Mouse (Mus musculus): ENCODE results near the gene Cdh23. TPM values are rescaled to one million over a fixed set of nuclear protein-coding genes. Genes with fewer than 3 reads are reported as not detected.
A peak's percentile ranks its signal among the peaks of the same experiment; 100 is the strongest.

Cdh23 gene
- total and polyA plus RNA-seq, 3 experiments: 4.7 to 7.7 (median 7.0) TPM

DNA sequence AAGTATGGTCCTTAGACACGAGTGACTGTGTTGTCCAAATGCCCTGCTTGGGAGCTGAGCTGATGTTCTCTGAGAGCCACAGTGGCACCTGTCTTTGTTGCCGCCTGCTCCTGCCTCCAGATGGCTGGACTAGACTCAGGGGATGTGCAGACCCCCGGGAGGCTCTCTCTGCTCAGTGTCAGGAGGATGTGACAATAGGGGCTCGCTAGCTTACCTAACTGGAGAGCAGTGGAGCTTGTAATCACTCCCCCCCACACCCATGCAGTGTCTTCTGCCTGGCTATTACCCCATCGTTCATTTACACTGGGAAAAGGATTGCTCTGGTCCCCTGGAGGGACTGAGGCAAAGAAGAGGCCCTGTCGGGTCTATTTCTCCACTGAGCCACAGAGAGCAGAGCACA, 265.7 kb downstream of the Cdh23 start:
- Histone ChIP-seq H3K9ac (ENCODE audit: low read depth, low read length) (no peak overlapping the region), H3K36me3 (ENCODE audit: control insufficient read depth, insufficient read depth, low read length) (no peaks in the 10 kb centered on the region), H3K4me3 (no peak overlapping the region), H3K27me3 (ENCODE audit: control insufficient read depth, insufficient read depth, low read length) (no peaks in the 10 kb centered on the region), H3K4me1 (ENCODE audit: control insufficient read depth, insufficient read depth, low read length) (no peaks in the 10 kb centered on the region), H3K27ac (no peak overlapping the region), H3K79me2 (replicated peaks; ENCODE audit: control insufficient read depth, insufficient read depth, low read length) (no peaks in the 10 kb centered on the region)
- intact Hi-C loops (cut with DNase I): no loop called here
- 62% methylated on average over 6 of the region's 6 CpGs for WGBS
- TF ChIP-seq CTCF (IDR thresholded peaks at IDR 0.05) (no peak), POLR2A (IDR thresholded peaks at IDR 0.05; ENCODE audit: insufficient read depth, low read depth, low read length) (no peak), EP300 (IDR thresholded peaks at IDR 0.05; ENCODE audit: insufficient read depth, low read depth, low read length) (no peak)
- no peak for DNase-seq

DNA sequence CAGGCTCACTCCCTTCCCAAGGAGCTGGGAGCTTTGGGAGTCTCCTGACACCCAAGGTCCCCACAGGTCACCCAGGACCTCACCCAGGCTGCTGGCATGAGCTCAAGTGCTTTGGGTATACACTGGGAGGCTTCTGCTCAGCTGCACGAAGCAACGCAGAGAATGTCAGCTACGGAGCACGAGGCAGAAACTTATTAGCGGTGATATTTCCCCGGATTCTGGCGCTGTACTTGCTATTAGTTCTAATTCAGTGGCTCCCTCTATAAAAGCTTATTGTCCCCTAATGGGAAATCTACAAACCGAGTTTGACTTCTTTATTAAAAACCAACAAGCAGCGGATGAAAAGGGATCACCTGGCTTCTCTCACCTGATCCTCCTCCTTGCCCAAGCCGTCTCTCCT, 266.3 kb downstream of the Cdh23 start:
- intact Hi-C loops (cut with DNase I): no loop called here
- no peak overlapping the region for H3K4me3 ChIP-seq
- H3K9ac ChIP-seq (ENCODE audit: low read depth, low read length): no peak overlapping the region
- no peak overlapping the region for H3K27ac ChIP-seq
- no peak for TF ChIP-seq EP300 (IDR thresholded peaks at IDR 0.05; ENCODE audit: insufficient read depth, low read depth, low read length)
- TF ChIP-seq CTCF (IDR thresholded peaks at IDR 0.05): no peak
- TF ChIP-seq POLR2A (IDR thresholded peaks at IDR 0.05; ENCODE audit: insufficient read depth, low read depth, low read length): no peak
- WGBS: 80% methylated on average over 10 of the region's 10 CpGs
- H3K79me2 ChIP-seq (replicated peaks; ENCODE audit: control insufficient read depth, insufficient read depth, low read length): no peaks in the 10 kb centered on the region
- no peaks in the 10 kb centered on the region for H3K27me3 ChIP-seq (ENCODE audit: control insufficient read depth, insufficient read depth, low read length)
- no peaks in the 10 kb centered on the region for H3K4me1 ChIP-seq (ENCODE audit: control insufficient read depth, insufficient read depth, low read length)
- DNase-seq: no peak
- no peaks in the 10 kb centered on the region for H3K36me3 ChIP-seq (ENCODE audit: control insufficient read depth, insufficient read depth, low read length)

DNA sequence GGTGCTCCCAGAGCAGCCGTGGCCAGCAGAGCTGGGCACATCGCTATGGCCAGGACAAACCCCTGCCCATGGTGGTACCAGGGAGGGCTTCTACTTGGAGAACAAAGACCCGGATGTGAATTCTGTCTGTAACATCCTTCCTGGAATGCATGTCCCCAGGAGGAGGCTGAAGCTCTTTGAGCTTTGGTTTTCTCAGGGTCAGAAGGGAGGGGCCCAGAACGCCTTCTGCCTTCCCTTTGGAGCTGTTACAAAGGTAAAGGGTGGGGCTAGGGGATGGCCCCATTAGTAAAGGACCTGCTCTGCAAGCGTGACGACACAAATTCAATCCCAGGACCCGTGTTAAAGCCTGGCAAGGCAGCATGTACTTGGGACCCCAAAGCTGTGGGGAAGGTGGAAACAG, 273.5 kb downstream of the Cdh23 start:
- Histone ChIP-seq H3K79me2 (replicated peaks; ENCODE audit: control insufficient read depth, insufficient read depth, low read length) (no peaks in the 10 kb centered on the region), H3K9ac (ENCODE audit: low read depth, low read length) (no peak overlapping the region), H3K36me3 (ENCODE audit: control insufficient read depth, insufficient read depth, low read length) (no peaks in the 10 kb centered on the region), H3K4me1 (ENCODE audit: control insufficient read depth, insufficient read depth, low read length) (no peaks in the 10 kb centered on the region), H3K4me3 (no peak overlapping the region), H3K27me3 (ENCODE audit: control insufficient read depth, insufficient read depth, low read length) (0 out of 2 replicates have a peak, but pooled peaks cover 1% of the 10 kb centered on the region), H3K27ac (no peak overlapping the region)
- TF ChIP-seq CTCF (IDR thresholded peaks at IDR 0.05) (no peak), POLR2A (IDR thresholded peaks at IDR 0.05; ENCODE audit: insufficient read depth, low read depth, low read length) (no peak), EP300 (IDR thresholded peaks at IDR 0.05; ENCODE audit: insufficient read depth, low read depth, low read length) (no peak)
- intact Hi-C loops (cut with DNase I): no loop called here
- 74% methylated on average over 7 of the region's 7 CpGs for WGBS
- DNase-seq: no peak

DNA sequence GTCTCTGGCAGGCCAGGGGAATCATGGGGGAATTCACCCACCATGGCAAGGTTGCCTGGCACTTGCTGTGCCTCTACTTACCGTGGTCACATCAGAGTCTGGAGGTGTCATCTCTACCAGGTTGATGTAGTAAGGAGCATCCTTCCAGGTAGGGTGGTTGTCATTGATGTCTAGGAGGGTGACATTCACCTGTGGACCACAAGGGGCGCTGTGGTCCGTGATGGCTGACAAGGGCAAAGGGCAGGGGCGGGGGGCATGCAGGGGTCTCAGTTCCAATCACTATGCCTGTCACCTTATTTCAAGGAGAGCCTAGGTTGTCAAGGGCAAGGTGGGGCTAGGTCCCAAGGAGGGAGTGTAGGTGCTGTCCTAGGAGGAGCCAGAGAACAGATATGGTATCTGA, 276.7 kb downstream of the Cdh23 start:
- H3K27ac ChIP-seq: no peak overlapping the region
- 0 out of 2 replicates have a peak, but pooled peaks cover 1% of the 10 kb centered on the region for H3K27me3 ChIP-seq (ENCODE audit: control insufficient read depth, insufficient read depth, low read length)
- no peak overlapping the region for H3K4me3 ChIP-seq
- intact Hi-C loops (cut with DNase I): loop anchor here (2.0 to 10.0 kb wide), 2 partner anchors 277 to 645 kb away; partner anchors contain the start of gene Cdh23
- 28% methylated on average over 4 of the region's 4 CpGs for WGBS
- H3K36me3 ChIP-seq (ENCODE audit: control insufficient read depth, insufficient read depth, low read length): no peaks in the 10 kb centered on the region
- no peak for TF ChIP-seq POLR2A (IDR thresholded peaks at IDR 0.05; ENCODE audit: insufficient read depth, low read depth, low read length)
- TF ChIP-seq CTCF (IDR thresholded peaks at IDR 0.05): peak; percentile 50
- no peak for TF ChIP-seq EP300 (IDR thresholded peaks at IDR 0.05; ENCODE audit: insufficient read depth, low read depth, low read length)
- no peaks in the 10 kb centered on the region for H3K79me2 ChIP-seq (replicated peaks; ENCODE audit: control insufficient read depth, insufficient read depth, low read length)
- no peaks in the 10 kb centered on the region for H3K4me1 ChIP-seq (ENCODE audit: control insufficient read depth, insufficient read depth, low read length)
- no peak overlapping the region for H3K9ac ChIP-seq (ENCODE audit: low read depth, low read length)
- no peak for DNase-seq

DNA sequence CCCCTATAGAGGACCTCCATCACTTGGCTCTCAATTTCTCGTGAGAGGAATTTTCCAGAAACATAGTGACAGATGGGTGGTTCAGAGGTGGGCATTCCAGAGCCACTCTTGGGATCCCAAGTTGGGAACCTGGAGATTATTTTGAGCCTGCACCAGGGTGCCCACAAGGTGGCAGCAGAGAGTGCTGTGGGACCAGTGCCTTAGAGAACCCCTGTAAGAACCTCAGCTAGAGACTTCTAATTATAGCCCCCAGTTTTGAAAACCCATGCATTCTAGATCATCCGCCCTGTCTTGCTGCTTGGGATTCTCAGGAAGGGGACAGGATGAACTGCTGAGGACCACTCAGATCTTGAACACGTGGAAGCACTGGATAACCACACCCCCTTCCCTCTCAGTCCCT, 278.2 kb downstream of the Cdh23 start:
- Histone ChIP-seq H3K4me3 (no peak overlapping the region), H3K79me2 (replicated peaks; ENCODE audit: control insufficient read depth, insufficient read depth, low read length) (no peaks in the 10 kb centered on the region), H3K27me3 (ENCODE audit: control insufficient read depth, insufficient read depth, low read length) (no peaks in the 10 kb centered on the region), H3K9ac (ENCODE audit: low read depth, low read length) (no peak overlapping the region), H3K27ac (no peak overlapping the region), H3K36me3 (ENCODE audit: control insufficient read depth, insufficient read depth, low read length) (no peaks in the 10 kb centered on the region), H3K4me1 (ENCODE audit: control insufficient read depth, insufficient read depth, low read length) (no peaks in the 10 kb centered on the region)
- 14% methylated on average over 3 of the region's 3 CpGs for WGBS
- intact Hi-C loops (cut with DNase I): loop anchor here (2.0 to 10.0 kb wide), 2 partner anchors 279 to 647 kb away; partner anchors contain the start of gene Cdh23
- peak; percentile 50 to 72 for DNase-seq
- TF ChIP-seq EP300 (IDR thresholded peaks at IDR 0.05; ENCODE audit: insufficient read depth, low read depth, low read length) (0 out of 2 replicates have a peak, but pooled peaks have one; percentile 24), CTCF (IDR thresholded peaks at IDR 0.05) (peak; percentile 93), POLR2A (IDR thresholded peaks at IDR 0.05; ENCODE audit: insufficient read depth, low read depth, low read length) (no peak)

DNA sequence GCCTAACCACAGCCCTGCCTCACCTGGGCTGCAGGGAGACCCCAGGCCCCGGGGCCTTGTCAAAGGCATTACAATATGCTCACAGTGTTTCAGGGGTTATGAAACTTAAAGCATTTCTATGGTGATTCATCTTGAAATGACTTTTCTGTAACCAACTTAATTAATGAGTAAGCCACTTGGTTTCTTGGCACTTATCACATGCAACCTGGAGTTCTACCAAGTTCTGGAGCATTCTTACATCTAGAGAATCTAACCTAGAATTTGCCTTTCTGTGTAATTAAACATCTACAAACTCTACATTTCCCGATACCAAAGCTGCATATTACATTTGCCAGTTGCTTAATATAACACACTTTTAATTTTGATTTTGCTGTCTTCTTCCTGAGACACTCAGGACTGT, 279.2 kb downstream of the Cdh23 start:
- Histone ChIP-seq H3K4me1 (ENCODE audit: control insufficient read depth, insufficient read depth, low read length) (no peaks in the 10 kb centered on the region), H3K36me3 (ENCODE audit: control insufficient read depth, insufficient read depth, low read length) (no peaks in the 10 kb centered on the region), H3K4me3 (no peak overlapping the region), H3K27me3 (ENCODE audit: control insufficient read depth, insufficient read depth, low read length) (no peaks in the 10 kb centered on the region), H3K9ac (ENCODE audit: low read depth, low read length) (no peak overlapping the region), H3K79me2 (replicated peaks; ENCODE audit: control insufficient read depth, insufficient read depth, low read length) (no peaks in the 10 kb centered on the region), H3K27ac (no peak overlapping the region)
- DNase-seq: no peak
- intact Hi-C loops (cut with DNase I): loop anchor here (10.0 kb wide), 1 partner anchor 648 kb away; no protein-coding TSS in a partner anchor
- 84% methylated on average over 2 of the region's 2 CpGs for WGBS
- no peak for TF ChIP-seq EP300 (IDR thresholded peaks at IDR 0.05; ENCODE audit: insufficient read depth, low read depth, low read length)
- TF ChIP-seq POLR2A (IDR thresholded peaks at IDR 0.05; ENCODE audit: insufficient read depth, low read depth, low read length): no peak

Data from heart, adult 2 months (tissue).